Mouse (Mus musculus): Measurements from ENCODE around the gene Catip. TPM values are rescaled to one million over a fixed set of nuclear protein-coding genes. Genes with fewer than 3 reads are reported as not detected.
A peak's percentile ranks its signal among the peaks of the same experiment; 100 is the strongest.

The Catip gene
- total and polyA plus RNA-seq, 3 experiments = 0.29 to 2.3 (median 0.34) TPM

GRCm38 (mm10) chr1:74397268-74397918, 35.5 kb downstream of the Catip start:
- peak; percentile 94; the same call in 1 of the 2 replicates for TF ChIP-seq CTCF (IDR thresholded peaks at IDR 0.05)
- TF ChIP-seq POLR2A (IDR thresholded peaks at IDR 0.05; ENCODE audit: insufficient read depth, low read depth, low read length) = peak; percentile 95
- TF ChIP-seq EP300 (IDR thresholded peaks at IDR 0.05; ENCODE audit: insufficient read depth, low read depth, low read length) = peak; percentile 85
- intact Hi-C loops (cut with DNase I) = loop anchor here (10.0 kb wide), 1 partner anchor 187 kb away; the partner anchor contains the start of genes Bcs1l and Zfp142
- Histone ChIP-seq H3K4me3 (peak overlapping the region; percentile 54), H3K9ac (ENCODE audit: low read depth, low read length) (peak overlapping the region; percentile 58), H3K27me3 (ENCODE audit: control insufficient read depth, insufficient read depth, low read length) (no peaks in the 10 kb centered on the region), H3K4me1 (ENCODE audit: control insufficient read depth, insufficient read depth, low read length) (peaks cover 5% of the 10 kb centered on the region; the same call in 1 of the 2 replicates), H3K36me3 (ENCODE audit: control insufficient read depth, insufficient read depth, low read length) (no peaks in the 10 kb centered on the region), H3K27ac (peak overlapping the region; percentile 95), H3K79me2 (replicated peaks; ENCODE audit: control insufficient read depth, insufficient read depth, low read length) (peaks cover 2% of the 10 kb centered on the region; the same call in 1 of the 2 replicates)
- WGBS = under 1% methylated on average over 41 of the region's 41 CpGs
- peak; percentile 100 for DNase-seq

- 5% methylated on average over 11 of the region's 11 CpGs for WGBS
- no peaks in the 10 kb centered on the region for H3K36me3 ChIP-seq (ENCODE audit: control insufficient read depth, insufficient read depth, low read length)
- intact Hi-C loops (cut with DNase I) = loop anchor here (2.0 to 10.0 kb wide), 3 partner anchors 55 to 191 kb away; partner anchors contain the start of genes Bcs1l and Zfp142
- peak overlapping the region; percentile 95 for H3K27ac ChIP-seq
- H3K27me3 ChIP-seq (ENCODE audit: control insufficient read depth, insufficient read depth, low read length) = no peaks in the 10 kb centered on the region
- peak overlapping the region; percentile 58 for H3K9ac ChIP-seq (ENCODE audit: low read depth, low read length)
- TF ChIP-seq CTCF (IDR thresholded peaks at IDR 0.05) (peak; percentile 85), EP300 (IDR thresholded peaks at IDR 0.05; ENCODE audit: insufficient read depth, low read depth, low read length) (no peak)
- H3K4me3 ChIP-seq = peak overlapping the region; percentile 54
- DNase-seq = peak; percentile 75 to 77
- H3K79me2 ChIP-seq (replicated peaks; ENCODE audit: control insufficient read depth, insufficient read depth, low read length) = no peaks in the 10 kb centered on the region
- peaks cover 5% of the 10 kb centered on the region; the same call in 1 of the 2 replicates for H3K4me1 ChIP-seq (ENCODE audit: control insufficient read depth, insufficient read depth, low read length)
These were observed 36.1 kb downstream of the Catip start for GRCm38 (mm10) chr1:74397919-74398451.

GRCm38 (mm10) chr1:74400531-74400930, 38.6 kb downstream of the Catip start:
- H3K4me1 ChIP-seq (ENCODE audit: control insufficient read depth, insufficient read depth, low read length) = peaks cover 5% of the 10 kb centered on the region; the same call in 1 of the 2 replicates
- DNase-seq = no peak
- no peaks in the 10 kb centered on the region for H3K79me2 ChIP-seq (replicated peaks; ENCODE audit: control insufficient read depth, insufficient read depth, low read length)
- no peak overlapping the region for H3K27ac ChIP-seq
- H3K27me3 ChIP-seq (ENCODE audit: control insufficient read depth, insufficient read depth, low read length) = no peaks in the 10 kb centered on the region
- no peak overlapping the region for H3K9ac ChIP-seq (ENCODE audit: low read depth, low read length)
- intact Hi-C loops (cut with DNase I) = no loop called here
- no peaks in the 10 kb centered on the region for H3K36me3 ChIP-seq (ENCODE audit: control insufficient read depth, insufficient read depth, low read length)
- 76% methylated on average over 3 of the region's 3 CpGs for WGBS
- H3K4me3 ChIP-seq = no peak overlapping the region
- TF ChIP-seq EP300 (IDR thresholded peaks at IDR 0.05; ENCODE audit: insufficient read depth, low read depth, low read length) (no peak), POLR2A (IDR thresholded peaks at IDR 0.05; ENCODE audit: insufficient read depth, low read depth, low read length) (no peak), CTCF (IDR thresholded peaks at IDR 0.05) (no peak)

DNA sequence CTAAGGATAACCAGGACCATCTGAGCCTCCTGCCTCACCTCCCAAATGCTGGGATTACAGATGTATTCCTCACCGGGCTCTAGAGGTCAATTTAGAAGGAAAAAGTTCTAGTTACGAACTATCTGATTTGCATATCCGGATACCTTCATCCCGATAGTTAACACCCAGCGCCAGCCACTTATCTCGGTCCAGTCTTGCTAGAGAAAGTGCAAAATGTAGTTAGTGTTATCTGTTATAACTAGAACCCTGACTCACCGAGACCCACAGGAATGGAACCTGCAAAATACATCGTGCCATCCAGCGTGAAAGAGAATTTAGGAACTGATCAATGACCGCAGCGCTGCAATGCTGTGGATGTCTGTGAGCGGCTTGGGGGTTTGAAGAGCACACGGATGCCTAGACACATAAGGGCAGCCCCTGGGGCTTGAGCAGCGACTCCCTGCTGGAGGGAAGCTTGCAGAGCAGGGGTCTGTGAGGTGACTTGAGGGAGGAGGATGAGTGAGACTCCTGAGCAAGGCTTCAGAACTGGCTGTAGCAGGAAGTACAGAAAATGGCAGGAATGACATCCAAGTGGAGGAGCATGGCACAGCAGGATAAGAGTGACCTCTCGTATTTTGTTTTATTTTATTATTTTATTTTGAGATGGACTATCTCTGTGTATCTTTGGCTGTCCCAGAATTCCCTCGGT, 39.3 kb downstream of the Catip start:
- WGBS = 38% methylated on average over 16 of the region's 16 CpGs
- Histone ChIP-seq H3K36me3 (ENCODE audit: control insufficient read depth, insufficient read depth, low read length) (no peaks in the 10 kb centered on the region), H3K27me3 (ENCODE audit: control insufficient read depth, insufficient read depth, low read length) (no peaks in the 10 kb centered on the region), H3K4me3 (no peak overlapping the region), H3K4me1 (ENCODE audit: control insufficient read depth, insufficient read depth, low read length) (peaks cover 5% of the 10 kb centered on the region; the same call in 1 of the 2 replicates), H3K9ac (ENCODE audit: low read depth, low read length) (no peak overlapping the region), H3K27ac (no peak overlapping the region), H3K79me2 (replicated peaks; ENCODE audit: control insufficient read depth, insufficient read depth, low read length) (no peaks in the 10 kb centered on the region)
- intact Hi-C loops (cut with DNase I) = no loop called here
- DNase-seq = no peak
- TF ChIP-seq CTCF (IDR thresholded peaks at IDR 0.05) = no peak
- no peak for TF ChIP-seq EP300 (IDR thresholded peaks at IDR 0.05; ENCODE audit: insufficient read depth, low read depth, low read length)

GRCm38 (mm10) chr1:74404206-74404605, 42.3 kb downstream of the Catip start:
- Histone ChIP-seq H3K27me3 (ENCODE audit: control insufficient read depth, insufficient read depth, low read length) (no peaks in the 10 kb centered on the region), H3K27ac (no peak overlapping the region), H3K4me1 (ENCODE audit: control insufficient read depth, insufficient read depth, low read length) (no peaks in the 10 kb centered on the region), H3K79me2 (replicated peaks; ENCODE audit: control insufficient read depth, insufficient read depth, low read length) (no peaks in the 10 kb centered on the region), H3K9ac (ENCODE audit: low read depth, low read length) (no peak overlapping the region), H3K4me3 (no peak overlapping the region), H3K36me3 (ENCODE audit: control insufficient read depth, insufficient read depth, low read length) (no peaks in the 10 kb centered on the region)
- DNase-seq = no peak
- WGBS = 70% methylated on average over 4 of the region's 4 CpGs
- intact Hi-C loops (cut with DNase I) = no loop called here
- TF ChIP-seq POLR2A (IDR thresholded peaks at IDR 0.05; ENCODE audit: insufficient read depth, low read depth, low read length) (no peak), CTCF (IDR thresholded peaks at IDR 0.05) (no peak), EP300 (IDR thresholded peaks at IDR 0.05; ENCODE audit: insufficient read depth, low read depth, low read length) (no peak)

Measured in heart, adult 2 months (tissue).